Mouse (Mus musculus): ENCODE measurements around the gene Cobl.
A peak's percentile ranks its signal among the peaks of the same experiment; 100 is the strongest.

The Cobl gene

DNA sequence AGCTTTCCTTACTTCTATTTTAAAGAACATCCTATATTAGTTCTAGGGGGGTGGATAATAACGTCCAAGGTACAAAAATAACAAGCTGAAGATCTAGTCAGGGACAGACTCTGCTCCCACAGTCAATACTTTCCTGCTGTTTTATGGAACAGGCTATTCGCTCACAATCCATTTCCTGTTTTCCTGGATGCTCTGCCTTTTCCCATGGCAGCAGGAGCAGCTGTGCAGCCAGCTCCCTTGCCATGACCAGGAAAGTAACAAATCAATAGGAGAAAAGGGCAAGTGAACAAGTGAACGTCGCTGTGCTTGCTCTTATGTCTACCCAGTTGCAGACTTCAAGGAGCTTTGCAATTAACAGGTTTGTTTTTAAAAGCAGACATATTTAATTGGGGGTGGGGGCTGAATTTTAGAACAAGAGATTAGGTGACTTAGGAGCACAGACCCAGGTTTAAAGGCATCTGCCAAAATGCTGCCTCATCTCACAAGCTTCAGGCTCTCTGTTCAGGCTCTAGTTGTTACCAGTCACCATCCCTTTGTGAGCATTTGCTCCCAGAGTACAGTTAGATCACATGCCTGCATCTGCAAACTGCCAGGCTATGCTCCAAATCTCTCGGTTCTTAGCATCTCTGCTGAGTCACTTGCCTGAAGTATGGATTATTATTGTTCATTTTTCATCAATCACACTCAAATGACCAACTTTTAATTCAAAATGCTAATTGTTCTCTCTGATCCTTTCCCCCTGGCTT, 164.9 kb downstream of the Cobl start:
- DNase-seq: no peak

DNA sequence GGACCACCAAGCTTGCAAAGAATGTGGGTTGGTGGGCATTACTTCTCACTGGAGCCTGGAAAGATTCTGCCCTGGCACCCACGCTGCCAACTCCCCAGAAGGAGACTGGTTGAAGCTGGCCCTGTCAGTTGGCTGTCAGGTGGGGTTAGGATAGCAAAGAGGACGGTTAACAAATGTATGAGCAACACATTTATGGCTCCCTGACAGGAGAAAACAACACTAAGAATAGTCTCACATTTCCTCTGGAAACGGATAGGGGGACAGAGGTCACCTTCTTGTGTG, 173.2 kb downstream of the Cobl start:
- DNase-seq: no peak

DNA sequence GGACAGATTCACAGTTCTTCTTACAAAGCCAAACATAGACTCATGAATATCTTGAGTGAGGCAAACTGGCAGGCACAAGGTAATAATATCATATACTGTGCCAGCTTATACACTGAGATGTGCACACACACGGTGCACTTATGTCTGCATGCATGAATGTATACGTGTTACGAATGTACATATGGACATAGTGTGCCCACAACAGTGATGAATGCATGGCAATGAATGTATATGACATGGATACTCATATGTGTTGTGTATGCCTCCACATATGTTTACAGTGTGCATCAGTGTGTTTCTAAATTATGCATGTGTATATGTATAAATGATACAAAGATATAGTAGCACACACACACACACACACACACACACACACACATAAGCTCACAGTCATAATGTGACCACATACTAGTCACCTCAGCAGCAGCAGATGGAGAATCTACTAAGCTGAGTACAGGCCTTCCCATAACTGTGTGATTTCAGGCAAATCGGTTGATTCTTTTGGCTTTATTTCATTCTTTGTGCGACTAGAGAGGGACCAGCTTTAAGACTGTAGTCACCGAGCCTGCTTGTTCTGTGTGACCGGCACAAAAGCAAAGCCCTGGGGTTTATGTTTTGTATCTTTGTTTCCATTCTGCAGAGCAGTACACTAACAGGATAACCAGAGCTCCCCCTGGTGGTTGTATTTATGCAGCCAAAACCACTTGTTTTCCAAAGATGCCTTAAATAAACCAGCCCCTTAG, 173.7 kb downstream of the Cobl start:
- DNase-seq: peak in 1 of 2 experiments; percentile 62

DNA sequence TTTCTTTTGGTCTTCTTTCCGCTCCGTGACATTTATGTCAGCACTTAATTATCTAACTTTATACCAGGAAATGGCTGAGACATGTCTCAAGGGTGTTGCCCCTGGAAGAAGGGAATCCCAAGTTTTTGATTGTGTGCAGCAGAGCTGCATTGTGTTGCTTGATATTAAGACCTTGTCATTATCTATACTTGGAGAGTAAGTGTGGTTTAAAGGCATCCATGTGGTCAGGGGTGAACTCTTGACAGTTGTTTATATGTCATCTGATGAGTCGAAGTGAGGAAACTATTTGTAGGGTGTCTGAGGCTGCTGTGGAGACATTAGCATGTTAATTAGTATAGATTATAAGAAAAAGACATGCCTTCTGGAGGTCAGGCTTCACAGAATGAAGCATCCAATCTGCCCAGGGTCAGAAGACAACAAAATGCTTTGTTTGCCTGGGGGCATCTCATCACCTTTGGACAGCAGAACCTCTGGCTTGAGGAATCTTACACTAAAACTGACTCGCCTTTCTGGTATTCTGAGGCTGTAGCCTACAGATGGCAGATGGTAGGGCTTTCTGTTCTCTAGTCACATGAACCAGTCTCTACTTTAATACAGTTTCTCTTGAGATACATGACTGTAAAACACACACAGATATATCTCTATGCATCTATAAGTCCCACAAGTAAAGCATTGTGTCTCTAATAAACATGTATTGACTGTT, 179.3 kb downstream of the Cobl start:
- DNase-seq: no peak

DNA sequence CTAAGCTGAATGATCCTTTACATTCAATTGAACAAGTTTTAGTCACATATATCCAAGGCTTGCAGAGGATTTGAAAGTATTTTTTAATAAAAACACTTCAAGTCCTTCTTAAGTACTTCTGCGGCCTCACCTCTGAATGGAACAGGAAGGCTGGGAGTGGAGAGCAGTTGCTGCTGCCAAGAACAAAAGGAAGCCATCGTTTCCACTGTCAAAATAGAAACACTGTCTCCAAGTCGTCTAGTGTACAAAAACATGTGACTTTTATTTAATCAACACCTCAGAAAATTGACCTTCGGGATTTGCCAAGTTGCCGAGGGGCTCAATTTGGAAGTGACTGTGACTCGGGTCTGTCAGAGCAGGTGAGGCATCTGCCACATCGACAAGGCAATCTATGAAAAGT, 184.0 kb downstream of the Cobl start:
- DNase-seq: peak; percentile 7 to 18

DNA sequence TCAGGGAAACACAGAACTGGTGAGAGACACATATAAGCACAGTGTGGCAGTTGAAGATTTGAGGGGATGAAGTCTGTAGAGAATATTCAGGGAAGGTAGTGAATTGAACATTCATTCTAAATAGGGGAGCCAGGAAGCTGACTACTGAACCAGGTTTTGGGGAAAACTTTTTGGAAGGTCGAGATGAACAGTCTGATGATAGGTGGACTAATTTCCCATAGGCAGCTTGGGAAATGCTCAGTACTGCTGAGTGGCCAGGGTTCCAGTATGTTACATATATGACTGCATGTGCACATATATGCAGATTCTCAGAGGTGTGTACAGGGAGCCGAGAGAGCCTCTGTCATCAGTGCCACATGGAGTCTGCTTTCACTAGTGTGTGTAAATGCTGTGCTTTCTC, 190.5 kb downstream of the Cobl start:
- no peak for DNase-seq

DNA sequence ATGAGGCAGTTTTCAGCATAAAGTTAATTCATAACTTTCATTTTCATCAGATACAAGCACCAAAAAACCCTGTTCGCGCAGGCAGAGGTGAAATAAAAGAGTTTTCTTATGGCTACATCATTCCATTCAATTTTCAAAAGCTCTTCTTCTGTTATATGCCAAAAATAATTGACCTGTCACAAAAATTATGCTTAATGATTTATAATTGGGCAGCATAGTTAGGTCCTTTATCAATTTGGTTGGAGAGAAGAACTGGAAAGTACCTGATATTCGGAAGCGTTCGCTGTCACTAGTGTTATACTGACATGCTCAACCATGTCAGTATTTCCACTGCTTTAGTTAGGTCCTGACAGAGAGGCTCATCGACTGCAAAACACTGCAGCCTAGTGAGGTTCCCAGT, 191.0 kb downstream of the Cobl start:
- no peak for DNase-seq

DNA sequence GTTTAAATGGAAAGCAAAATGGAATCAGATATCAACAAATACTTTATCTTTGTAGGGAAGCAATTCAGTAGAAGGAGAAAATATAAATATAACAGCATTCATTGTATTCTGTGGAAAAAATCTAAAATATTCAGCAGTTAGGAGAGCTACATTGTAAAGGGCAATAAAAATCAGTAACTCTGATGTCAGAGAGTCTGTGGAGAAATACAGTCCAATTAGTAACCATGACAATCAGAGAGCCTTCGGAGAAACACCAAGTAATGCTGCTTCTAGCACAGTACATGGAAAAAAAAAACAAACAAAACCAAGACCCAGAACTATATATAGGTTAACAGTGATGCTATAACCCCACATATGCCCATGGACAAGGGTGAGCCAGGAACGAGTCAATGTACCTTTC, 206.3 kb downstream of the Cobl start:
- DNase-seq: no peak

DNA sequence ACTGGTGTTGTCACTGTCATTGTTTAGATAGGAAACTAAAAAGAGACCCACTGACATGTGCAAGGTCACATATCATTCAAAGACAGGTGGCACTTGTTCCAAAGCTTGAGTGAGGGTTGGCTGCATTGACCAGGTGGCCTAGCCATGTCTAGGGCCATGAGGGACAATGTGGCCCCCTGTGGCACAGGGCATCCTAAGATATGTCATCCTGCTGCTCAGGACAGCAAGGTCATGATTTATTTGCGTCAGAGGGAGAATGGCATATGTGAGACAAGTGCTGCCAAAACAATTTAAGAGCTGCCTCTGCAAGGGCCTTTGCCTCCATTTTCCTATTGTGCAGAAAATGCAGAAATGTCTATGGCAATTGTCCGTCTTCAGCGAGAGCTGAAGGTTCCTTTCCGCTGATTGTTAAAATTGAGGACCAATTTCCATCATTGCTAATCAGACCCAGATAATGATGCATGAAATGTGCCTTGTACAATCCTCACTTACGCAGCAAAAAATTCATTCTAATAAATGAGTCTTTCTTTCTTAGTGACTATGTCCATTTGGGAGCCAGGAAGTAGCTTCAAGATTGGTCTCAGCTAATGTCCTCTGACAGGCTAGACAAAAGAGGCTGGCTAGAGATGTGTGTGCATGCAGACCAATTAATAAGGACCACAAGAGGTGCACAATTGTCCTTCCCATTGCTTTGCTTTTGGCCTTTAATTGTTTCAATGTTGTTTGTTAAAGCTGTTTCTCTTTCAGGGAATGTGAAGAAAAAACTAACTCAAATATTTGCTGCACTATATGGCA, 207.2 kb downstream of the Cobl start:
- no peak for DNase-seq

DNA sequence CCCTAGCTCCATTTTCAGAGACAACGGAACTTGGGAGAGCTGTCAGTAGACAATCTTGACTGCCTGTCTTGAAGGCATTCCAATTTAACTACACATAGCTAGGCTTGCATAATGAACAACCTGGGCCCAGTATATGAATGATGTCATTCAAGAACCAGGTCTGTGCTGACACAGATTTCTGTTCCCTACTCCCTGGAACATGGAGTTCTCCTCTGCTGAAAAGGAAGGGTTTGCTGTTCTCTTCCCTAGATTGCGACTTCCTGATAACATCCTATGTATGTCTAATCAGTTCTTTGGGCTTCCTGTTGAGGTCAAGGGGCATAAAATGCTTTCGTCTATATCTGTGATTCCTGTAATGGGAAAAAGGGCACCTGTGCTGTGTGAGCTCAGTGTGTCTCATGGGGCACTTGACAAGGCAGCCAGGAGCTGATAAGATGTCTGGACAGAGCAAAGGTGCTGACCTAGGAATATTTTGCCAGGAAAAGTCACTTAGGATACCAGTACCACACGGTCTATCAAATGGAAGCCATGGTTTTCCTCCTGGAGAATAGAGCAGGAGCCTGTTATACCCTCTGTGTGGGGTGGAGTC, 219.3 kb downstream of the Cobl start:
- no peak for DNase-seq

DNA sequence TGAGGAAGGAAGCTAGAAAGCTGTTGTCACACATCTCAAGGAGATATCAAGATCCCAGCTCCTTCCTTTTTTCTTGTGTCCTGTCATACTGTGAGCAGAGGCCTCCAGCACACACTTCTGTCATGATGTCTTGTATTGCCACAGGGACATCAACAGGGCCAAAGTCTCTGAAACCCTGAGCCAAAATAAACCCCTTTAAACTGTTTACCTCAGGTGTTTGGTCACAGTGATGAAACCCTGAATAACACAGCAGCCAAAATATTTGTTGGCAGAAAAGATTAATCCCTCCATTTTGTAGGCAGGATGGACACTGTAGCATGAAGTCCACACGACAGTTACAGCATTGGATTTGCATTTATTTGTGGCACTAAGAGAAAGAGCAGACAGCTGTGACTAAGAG, 228.4 kb downstream of the Cobl start:
- no peak for DNase-seq

DNA sequence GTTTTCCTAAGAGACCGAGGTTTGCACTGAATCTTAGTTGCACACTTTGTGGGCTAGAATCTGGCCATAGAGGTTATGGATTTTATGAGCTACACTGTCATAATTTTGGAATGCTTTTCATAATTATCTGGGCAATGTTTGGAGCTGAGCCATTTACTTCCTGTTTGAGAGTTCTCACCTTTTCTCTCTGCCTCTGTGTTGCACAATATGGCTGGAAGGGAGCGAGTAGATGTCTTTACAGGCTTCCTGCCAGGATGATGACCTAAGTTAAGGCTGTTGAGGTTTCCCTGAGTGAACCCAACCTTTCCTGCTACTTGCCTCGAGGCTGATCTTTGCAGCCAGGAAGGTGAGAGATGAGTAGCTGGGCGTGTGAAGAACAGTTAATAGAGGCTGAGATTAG, 229.9 kb downstream of the Cobl start:
- no peak for DNase-seq

DNA sequence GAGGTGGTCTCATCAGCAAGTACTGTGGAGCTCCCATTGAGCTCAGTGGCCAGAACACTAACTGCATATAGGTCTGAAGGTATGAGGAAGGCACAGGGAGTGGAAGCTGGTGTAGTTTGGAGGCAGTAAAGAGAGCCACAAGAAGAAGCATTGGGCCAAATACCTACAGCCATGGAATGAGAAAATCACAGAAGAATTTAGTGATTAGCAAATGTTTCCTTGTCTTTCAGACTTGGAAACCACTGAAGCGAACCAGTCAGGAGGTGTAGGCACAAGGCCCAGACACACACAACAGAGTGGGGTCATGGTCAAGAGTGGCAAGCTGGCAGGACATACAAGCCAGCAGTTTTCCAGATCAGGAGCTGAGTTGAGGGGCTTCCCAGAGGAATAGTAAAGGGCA, 230.6 kb downstream of the Cobl start:
- DNase-seq: no peak

DNA sequence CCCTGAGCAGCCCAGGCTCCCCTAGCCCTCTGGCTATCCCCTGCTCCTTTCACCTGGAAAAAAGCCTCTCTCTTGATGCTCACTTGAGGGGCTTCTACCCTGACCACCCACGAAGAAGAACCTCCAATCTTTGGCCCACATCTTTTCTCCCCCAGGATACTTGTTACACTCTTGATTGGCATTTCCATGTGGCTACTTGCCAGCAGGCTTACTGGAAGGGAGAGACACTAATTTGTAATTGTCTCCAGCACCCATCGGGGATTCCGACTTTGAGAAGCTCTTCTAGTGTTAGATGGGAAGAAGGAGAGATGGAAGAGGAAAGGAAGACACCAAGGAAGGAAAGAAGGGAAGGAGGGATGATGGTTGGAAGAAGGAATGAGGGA, 232.0 kb downstream of the Cobl start:
- DNase-seq: no peak

DNA sequence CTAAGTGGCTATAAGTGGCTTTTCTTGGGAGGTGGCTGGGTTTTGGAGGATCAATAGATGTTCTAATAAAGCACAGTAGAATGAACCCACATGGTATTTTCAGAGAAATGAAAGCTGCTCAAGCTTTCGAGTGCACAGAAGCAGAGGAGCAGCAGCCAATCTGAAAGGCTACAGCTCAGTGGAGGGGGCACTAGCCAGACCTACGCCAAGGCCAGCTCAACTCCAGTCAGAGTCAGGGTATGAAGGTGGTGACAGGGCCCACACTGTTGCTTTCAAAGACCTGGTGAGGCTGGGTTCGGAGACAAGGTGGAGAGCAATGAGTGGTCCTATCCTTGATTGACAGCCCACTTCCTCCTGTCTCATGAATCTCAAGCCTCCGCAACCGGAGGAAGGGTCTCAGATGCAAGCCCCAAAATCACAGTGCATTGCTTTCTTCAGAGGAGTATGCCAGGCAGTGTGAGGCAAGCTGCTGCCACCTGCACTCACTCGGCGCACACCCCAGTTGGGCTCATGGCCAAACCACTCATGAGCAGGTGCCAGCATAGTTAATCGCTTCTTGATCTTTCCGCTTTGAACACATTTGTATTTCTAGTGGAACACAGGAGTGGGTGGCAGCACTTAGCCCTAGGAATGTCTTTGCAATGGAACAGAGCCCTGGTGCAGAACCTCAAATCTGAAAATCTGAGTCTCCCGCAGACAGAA, 232.6 kb downstream of the Cobl start:
- peak; percentile 78 for DNase-seq

DNA sequence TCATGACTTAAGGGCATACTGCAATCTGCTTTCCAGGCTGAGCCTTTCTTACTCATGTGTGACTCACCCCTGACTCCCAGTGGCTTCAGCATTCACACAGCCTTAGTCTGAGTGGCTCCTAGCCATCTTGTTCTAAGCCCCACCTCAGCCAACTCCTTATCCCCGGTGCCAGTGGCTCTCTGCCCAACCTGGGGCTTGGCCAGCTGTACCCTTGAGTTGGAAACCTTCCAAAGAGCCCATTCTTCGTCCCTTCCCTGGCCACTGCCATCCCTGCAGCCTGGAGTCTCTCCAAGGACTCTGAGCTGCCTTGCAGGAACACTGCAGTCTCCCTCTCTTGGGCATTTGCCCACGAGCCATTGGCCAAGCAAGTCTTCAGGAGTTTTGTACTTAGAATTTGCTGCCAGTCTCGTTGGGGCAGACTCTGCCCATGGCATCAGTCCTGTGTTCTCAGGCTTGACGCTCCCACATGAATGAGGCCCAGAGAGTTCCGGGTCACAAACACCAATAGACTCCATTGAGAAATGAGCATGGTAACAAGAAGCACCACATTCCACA, 233.2 kb downstream of the Cobl start:
- peak; percentile 76 to 78 for DNase-seq

DNA sequence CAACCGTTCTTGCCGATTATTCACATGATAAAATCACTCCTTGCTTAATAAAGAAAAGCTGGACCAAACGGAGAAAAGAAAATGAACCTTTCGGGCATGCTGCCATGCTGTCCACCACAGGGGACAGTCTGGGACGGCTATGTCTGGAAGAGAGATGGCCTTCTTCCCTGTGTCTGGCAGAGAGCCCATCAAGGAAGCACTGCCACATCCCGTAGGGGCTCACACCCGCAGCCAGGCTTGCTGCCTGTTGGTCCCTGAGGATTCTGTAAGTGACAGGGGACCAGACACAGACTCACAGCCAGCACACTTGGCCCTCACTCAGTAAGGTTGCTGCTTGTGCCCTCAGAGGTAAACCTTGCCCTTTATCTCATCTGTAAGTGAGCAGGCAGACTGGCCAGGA, 235.3 kb downstream of the Cobl start:
- DNase-seq: peak; percentile 4 to 5

DNA sequence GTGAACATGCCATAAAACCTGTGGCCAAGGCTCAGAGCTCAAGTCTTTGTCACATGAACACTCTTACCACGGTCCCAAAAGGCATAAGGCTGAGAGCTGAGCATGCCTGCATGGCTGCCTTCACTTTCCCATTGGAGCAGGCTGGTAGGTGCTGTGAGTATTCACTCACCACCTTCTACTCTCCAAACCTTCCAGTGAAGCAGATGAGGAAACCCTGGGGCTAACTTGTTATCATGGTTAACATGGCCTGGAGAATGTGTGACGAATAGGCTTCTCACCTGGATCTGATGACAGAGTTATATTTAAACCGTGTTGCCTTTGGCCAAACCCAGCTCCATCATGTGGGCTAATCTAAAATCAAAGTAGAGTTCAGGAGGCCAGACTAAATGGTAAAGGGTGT, 237.4 kb downstream of the Cobl start:
- DNase-seq: no peak

DNA sequence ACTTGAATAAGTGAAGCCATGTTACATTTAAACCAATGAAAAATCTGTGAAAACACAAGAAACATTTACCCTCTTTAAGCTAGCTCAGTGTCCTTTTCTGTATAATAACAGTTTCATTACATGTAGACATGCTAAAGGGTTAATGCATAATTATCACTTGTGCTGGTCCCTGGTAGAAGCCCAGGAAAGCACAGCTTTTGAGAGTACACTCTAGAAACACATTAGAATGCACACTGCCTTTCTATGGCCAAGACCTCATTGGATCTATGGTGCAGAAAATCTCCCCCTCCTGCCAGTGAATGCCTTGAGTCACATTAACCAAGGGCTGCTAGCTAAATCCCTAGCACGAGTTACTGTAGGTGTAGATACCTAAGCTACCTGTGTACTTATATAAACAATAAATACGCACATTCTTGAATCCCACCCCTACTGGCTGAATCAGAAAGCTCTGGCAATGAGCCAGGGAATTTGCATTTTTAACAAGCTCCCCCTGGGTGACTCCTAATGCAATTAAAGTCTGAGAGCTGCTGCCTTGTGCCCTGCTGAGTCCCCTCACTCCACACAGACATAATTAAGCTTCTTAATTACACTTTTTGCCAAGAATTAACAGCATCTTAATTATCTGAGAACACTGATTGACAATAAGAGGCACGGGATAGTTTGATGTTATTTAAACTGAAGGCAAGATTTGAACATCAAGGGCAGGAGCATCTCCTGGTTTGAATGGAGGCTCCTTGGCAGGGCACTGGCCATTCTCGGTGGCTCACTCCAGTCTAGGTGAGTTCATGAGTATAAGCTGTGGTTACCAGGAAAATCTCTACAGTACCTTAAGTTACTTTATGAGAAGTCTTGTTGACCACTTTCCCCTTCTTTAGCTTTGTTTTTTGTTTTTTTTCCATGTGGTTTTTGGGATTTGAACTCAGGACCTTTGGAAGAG, 244.9 kb downstream of the Cobl start:
- DNase-seq: no peak

DNA sequence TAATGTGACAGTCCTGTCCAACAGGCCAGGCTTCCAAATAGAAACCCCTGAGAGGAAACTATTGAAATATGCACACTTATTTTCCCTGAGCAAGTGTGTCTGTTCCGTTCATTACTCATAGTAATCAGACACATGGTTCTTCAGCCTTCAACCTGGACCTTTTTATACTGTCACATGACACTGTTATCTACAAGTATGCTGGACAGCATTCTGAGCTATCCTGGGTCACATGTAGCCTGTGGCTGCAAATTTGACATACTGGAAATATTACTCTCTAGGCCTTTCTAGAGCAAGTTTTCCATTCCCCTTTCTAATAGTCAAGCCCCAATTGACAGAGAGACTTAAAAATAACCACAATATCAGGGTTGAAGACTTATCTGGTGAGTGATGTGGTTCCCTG, 247.9 kb downstream of the Cobl start:
- DNase-seq: no peak

DNA sequence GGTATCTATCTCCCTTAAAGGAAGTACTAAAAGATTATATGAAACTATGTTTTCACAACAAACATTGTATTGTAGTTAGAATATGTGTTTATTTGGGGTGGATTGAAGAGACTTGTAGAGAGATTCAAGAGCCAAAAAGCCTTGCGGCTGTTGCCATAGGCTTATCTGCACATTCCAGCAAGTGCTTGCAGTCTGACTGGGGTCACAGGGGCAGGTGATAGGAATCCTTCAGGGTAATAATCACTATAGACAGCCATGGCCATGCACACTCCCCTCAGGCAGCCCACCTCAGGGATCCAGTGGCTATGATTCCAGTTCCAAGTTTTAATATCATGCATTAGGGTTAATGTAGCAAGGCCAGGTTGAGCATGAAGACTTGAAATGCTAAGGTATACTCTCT, 249.2 kb downstream of the Cobl start:
- no peak for DNase-seq
